Mouse (Mus musculus) lung, postnatal 0 days (tissue): Measurements from ENCODE around the gene Unc5c. TPM values are rescaled to one million over a fixed set of nuclear protein-coding genes. Genes with fewer than 3 reads are reported as not detected.
A peak's percentile ranks its signal among the peaks of the same experiment; 100 is the strongest.

Experiments
- ATAC-seq: fragments of 200-750 bp; cut with Nextera tagmentation; 2 replicates; pipeline ENCODE4 v1.8.0; 2017; ENCODE audit warnings: moderate library complexity
- DNase-seq: peaks from one replicate; pipeline ENCODE4 v3.0.0-alpha.2; 2016; ENCODE audit warnings: low spot score
- H3K27ac ChIP-seq: fragments of 300-500 bp; sonication (generic); 2 replicates; pipeline ENCODE4 v1.5.1; 2014; ENCODE audit warnings: antibody characterized with exemption, mild to moderate bottlenecking, low read length, mixed read lengths
- H3K27me3 ChIP-seq: fragments of 300-500 bp; sonication (generic); replicated peaks from 2 replicates; pipeline ENCODE4 v1.6.1; 2014; ENCODE audit warnings: low read length, mixed read lengths; ENCODE audit not compliant: insufficient read depth
- H3K36me3 ChIP-seq: fragments of 300-500 bp; sonication (generic); 2 replicates; pipeline ENCODE4 v1.6.1; 2014; ENCODE audit warnings: low read length, mixed read lengths; ENCODE audit not compliant: insufficient read depth
- H3K4me1 ChIP-seq: fragments of 300-500 bp; sonication (generic); 2 replicates; pipeline ENCODE4 v1.6.1; 2014; ENCODE audit warnings: antibody characterized with exemption, low read depth, low read length, mixed read lengths; ENCODE audit not compliant: insufficient read depth
- H3K4me2 ChIP-seq: fragments of 300-500 bp; sonication (generic); replicated peaks from 2 replicates; pipeline ENCODE4 v1.6.1; 2014; ENCODE audit warnings: low read depth, mild to moderate bottlenecking, low read length, moderate library complexity, mixed read lengths
- H3K4me3 ChIP-seq: fragments of 300-500 bp; sonication (generic); 2 replicates; pipeline ENCODE4 v1.5.1; 2014; ENCODE audit warnings: low read depth, low read length
- H3K9ac ChIP-seq: fragments of 300-500 bp; sonication (generic); replicated peaks from 2 replicates; pipeline ENCODE4 v1.6.1; 2014; ENCODE audit warnings: low read depth, mild to moderate bottlenecking
- H3K9me3 ChIP-seq: fragments of 300-500 bp; sonication (generic); 2 replicates; pipeline ENCODE4 v1.6.1; 2016; ENCODE audit warnings: low read length, mixed read lengths
- CTCF ChIP-seq: IDR thresholded peaks from 2 replicates; pipeline ENCODE4 v1.5.1; 2016; ENCODE audit warnings: antibody characterized with exemption, mild to moderate bottlenecking
- EP300 ChIP-seq: IDR thresholded peaks from 2 replicates; pipeline ENCODE4 v1.6.1; 2016; ENCODE audit warnings: antibody characterized with exemption, mild to moderate bottlenecking, control low read depth
- WGBS: fragments of 180-500 bp; shearing (Covaris S2); extraction: QIAGEN DNeasy Blood & Tissue Kit; methylation state at CpG from one replicate; pipeline ENCODE4 v1.1.7; 2014; 5-methylcytosine and 5-hydroxymethylcytosine counted together
- polyA plus RNA-seq: library from polyadenylated mRNA; unstranded; fragments of >200 nt; fragmentation: Nextera tagmentation; extraction: Ambion mirVana; gene quantifications from 2 replicates; pipeline ENCODE4 v1.2.1, GENCODE M21; 2015

Gene Unc5c
- polyA plus RNA-seq, 1 experiment from 2014 or later, result 6.5 TPM

GRCm38 (mm10) chr3:141811348-141811747, 346.3 kb downstream of the Unc5c start:
- Histone ChIP-seq H3K27ac (no peak overlapping the region), H3K4me2 (no peak overlapping the region), H3K4me1 (no peaks in the 10 kb centered on the region), H3K27me3 (no peaks in the 10 kb centered on the region), H3K9me3 (no peaks in the 10 kb centered on the region), H3K36me3 (no peaks in the 10 kb centered on the region), H3K4me3 (no peak overlapping the region), H3K9ac (no peak overlapping the region)
- 32% methylated on average over 2 of the region's 2 CpGs for WGBS
- TF ChIP-seq EP300 (no peak), CTCF (no peak)
- DNase-seq, result peak; percentile 65
- ATAC-seq, result no peak

DNA sequence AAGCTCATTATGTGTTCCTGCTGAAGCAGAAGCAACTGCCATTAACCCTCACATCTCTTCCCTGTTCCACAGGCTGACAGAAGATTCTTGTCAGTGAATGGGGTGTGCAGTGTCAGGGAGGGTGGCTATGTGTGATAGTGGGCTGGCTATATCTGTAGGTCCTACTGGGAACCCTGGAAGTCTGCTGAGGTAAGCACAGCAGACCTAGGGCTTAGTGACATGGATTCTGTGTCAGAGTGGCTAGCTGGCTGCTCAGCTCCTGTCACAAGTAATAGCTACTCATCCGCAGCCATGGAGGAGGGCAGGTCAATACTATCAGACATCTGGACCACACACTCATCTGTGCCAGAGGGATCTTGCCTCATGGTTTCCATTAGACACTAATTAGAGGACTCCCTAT, 349.8 kb downstream of the Unc5c start:
- ATAC-seq, result no peak
- no peak overlapping the region for H3K27ac ChIP-seq
- no peak for DNase-seq
- WGBS, result 65% methylated on average over 1 of the region's 1 CpGs
- no peak overlapping the region for H3K4me3 ChIP-seq
- no peaks in the 10 kb centered on the region for H3K36me3 ChIP-seq
- TF ChIP-seq CTCF (no peak), EP300 (no peak)
- no peaks in the 10 kb centered on the region for H3K4me1 ChIP-seq
- no peak overlapping the region for H3K4me2 ChIP-seq
- H3K27me3 ChIP-seq, result no peaks in the 10 kb centered on the region
- H3K9me3 ChIP-seq, result no peaks in the 10 kb centered on the region
- no peak overlapping the region for H3K9ac ChIP-seq

DNA sequence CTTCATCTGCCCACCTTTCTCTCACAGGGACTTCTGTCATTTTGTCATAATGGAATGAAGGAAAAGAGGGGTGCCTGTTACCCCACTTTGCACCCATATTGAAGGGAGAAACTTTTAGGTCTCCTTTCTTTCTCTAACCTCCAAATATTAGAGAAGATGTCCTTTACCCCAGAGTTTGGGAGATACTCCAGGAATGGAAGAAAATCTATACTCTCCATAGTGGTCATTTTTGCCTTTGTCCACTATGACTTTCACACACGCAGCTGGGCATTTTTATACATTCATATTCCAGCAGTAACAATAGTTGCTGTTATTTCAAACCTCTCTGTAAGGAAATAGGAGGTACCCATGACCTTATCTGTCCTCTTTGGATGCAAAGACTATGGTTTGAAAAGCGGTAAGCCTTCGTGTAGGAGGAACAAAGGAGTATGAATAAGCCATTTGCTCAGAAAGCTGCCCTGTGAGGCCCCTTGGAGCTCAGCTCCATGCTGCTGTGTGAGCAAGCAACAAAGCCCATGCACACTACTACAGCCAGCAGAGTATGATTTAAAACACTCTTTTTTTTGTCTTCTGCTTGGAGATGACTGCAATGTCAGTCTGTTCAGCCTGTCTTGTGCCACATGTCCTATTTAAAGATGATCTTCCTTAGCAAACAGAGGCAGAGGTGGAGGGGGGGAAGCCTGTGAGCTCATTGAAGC, 353.7 kb downstream of the Unc5c start:
- no peak overlapping the region for H3K4me2 ChIP-seq
- WGBS, result 49% methylated on average over 3 of the region's 3 CpGs
- TF ChIP-seq CTCF, result no peak
- no peak for TF ChIP-seq EP300

GRCm38 (mm10) chr3:141819331-141819941, 354.4 kb downstream of the Unc5c start:
- H3K4me1 ChIP-seq, result no peaks in the 10 kb centered on the region
- no peaks in the 10 kb centered on the region for H3K27me3 ChIP-seq
- TF ChIP-seq EP300 (no peak), CTCF (no peak)
- WGBS, result 39% methylated on average over 13 of the region's 13 CpGs
- H3K27ac ChIP-seq, result no peak overlapping the region
- no peaks in the 10 kb centered on the region for H3K36me3 ChIP-seq
- H3K4me3 ChIP-seq, result no peak overlapping the region
- peak; percentile 19; the same call in 1 of the 2 replicates for ATAC-seq
- DNase-seq, result no peak
- no peaks in the 10 kb centered on the region for H3K9me3 ChIP-seq
- H3K9ac ChIP-seq, result no peak overlapping the region
- no peak overlapping the region for H3K4me2 ChIP-seq

More for the DNA sequence above, 353.7 kb downstream of the Unc5c start:
- Histone ChIP-seq H3K9ac (no peak overlapping the region), H3K27ac (no peak overlapping the region), H3K4me3 (no peak overlapping the region), H3K4me1 (no peaks in the 10 kb centered on the region), H3K27me3 (no peaks in the 10 kb centered on the region), H3K36me3 (no peaks in the 10 kb centered on the region), H3K9me3 (no peaks in the 10 kb centered on the region)
- no peak for ATAC-seq
- no peak for DNase-seq

GRCm38 (mm10) chr3:141828301-141828700, 363.3 kb downstream of the Unc5c start:
- Histone ChIP-seq H3K9ac (no peak overlapping the region), H3K27ac (no peak overlapping the region), H3K4me1 (no peaks in the 10 kb centered on the region), H3K36me3 (no peaks in the 10 kb centered on the region), H3K9me3 (no peaks in the 10 kb centered on the region), H3K4me3 (no peak overlapping the region), H3K27me3 (no peaks in the 10 kb centered on the region), H3K4me2 (no peak overlapping the region)
- TF ChIP-seq CTCF (no peak), EP300 (no peak)
- 80% methylated on average over 5 of the region's 5 CpGs for WGBS
- ATAC-seq (no peak), DNase-seq (no peak)

GRCm38 (mm10) chr3:141831135-141831534, 366.1 kb downstream of the Unc5c start:
- Histone ChIP-seq H3K9me3 (no peaks in the 10 kb centered on the region), H3K4me1 (no peaks in the 10 kb centered on the region), H3K27me3 (no peaks in the 10 kb centered on the region), H3K4me3 (no peak overlapping the region), H3K4me2 (no peak overlapping the region), H3K9ac (no peak overlapping the region), H3K27ac (no peak overlapping the region), H3K36me3 (no peaks in the 10 kb centered on the region)
- TF ChIP-seq EP300, result no peak
- peak; percentile 74 for TF ChIP-seq CTCF
- 17% methylated on average over 3 of the region's 3 CpGs for WGBS
- peak; percentile 56 for DNase-seq
- no peak for ATAC-seq
